Mouse (Mus musculus): ENCODE results near the gene Eif4g1.
"Not testable (repeated sequence)": the region's sequence is repeated elsewhere in the genome, so short reads cannot be mapped to it uniquely, and the experiment has no call there.

Gene Eif4g1

DNA sequence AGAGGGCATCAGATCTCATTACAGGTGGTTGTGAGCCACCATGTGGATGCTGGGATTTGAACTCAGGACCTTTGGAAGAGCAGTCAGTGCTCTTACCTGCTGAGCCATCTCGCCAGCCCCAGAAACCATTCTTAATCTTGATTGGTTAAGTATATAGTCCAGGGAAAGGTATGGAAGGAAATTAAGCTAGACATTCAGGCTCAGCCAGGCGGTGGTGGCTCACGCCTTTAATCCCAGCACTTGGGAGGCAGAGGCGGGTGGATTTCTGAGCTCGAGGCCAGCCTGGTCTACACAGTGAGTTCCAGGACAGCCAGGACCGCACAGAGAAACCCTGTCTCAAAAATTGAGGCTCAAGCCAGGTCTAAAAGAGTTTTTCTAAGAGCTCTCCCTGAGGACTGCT is at the start of gene Eif4g1:
TSS of gene Eif4g1 (plus strand) at position 301 of the 400 bp plus-strand sequence.
- not testable (repeated sequence) for DNase-seq (ENCODE audit: low read depth)

DNA sequence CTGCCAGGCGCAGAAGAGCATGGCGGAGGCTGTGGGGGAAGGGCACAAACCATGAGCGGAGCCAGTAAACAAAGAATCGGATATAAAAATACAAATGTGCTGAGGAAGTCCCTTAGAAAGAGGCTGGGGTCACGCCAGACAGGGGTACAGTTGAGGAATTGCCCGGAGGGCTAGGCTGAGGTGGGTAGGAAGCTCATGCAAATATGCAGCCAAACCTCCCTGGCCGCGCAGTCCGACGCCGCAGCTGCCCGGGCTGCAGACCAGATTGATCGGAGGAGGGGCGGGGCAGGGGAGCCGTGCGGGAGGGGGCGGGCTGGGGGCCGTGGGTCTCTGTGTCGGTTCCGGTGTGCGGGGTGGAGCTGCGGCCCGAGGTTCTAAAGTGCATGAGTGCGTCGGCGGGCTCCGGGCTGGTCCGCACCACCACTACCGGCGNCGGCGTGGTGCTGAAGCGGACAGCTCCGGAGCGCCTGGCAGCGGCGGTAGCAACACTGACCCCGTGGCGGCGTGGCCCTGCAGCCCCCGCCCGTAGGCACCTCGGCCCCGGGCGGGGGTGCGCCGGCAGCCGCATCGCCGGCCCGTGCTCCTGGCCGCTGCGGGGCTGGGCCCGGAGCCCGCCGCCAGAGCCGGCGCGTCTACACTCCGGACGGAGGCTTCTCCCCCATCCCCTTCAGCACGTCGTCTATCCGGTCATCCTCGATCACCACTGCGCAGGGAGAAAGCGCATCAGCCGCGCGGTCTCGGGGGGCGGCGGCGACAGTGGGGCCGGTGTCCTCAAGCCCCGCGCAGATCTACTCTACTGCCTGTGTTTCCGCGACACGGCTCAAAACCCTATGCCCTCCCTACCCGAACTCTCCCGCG is 48.3 kb upstream of the Eif4g1 start:
- no peak for DNase-seq (ENCODE audit: low read depth)

DNA sequence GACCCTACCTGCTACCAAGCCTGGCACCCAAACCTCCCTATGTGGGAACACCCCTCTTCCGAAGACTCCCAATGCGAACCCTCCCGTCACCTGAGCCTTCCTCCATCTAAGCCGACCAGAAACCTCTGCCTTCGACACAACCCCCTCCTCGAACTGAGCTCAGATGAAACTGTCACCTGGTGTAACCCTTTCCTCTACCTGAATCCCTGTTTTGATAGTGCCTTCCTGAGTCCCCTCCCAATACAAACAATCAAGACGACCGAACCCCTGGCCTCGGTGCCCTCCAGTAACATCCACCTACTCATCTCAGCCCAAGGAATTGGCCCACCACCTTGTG is 47.7 kb upstream of the Eif4g1 start:
- no peak for DNase-seq (ENCODE audit: low read depth)

DNA sequence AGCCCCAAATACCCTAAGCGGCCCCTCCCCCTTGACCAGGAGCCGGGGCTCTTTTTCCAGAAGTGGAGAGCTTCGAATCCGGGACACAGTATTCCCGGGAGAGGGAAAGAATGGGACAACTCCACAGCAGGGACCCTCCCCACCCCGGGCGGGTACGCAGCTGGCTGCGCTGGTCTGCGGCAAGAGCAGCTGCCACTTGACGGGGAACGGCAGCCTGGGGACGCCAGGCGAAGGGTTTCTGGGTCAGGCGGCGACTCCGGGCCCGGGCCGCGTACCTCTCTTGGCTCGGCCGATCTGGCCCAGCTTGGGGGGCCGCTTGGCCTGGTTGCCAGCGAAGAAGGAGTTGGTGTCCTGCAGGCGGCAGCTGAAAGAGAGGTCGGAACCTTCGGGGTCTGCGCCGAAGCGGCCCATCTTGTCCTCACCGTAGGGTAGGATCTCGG is 47.3 kb upstream of the Eif4g1 start:
- no peak for DNase-seq (ENCODE audit: low read depth)

DNA sequence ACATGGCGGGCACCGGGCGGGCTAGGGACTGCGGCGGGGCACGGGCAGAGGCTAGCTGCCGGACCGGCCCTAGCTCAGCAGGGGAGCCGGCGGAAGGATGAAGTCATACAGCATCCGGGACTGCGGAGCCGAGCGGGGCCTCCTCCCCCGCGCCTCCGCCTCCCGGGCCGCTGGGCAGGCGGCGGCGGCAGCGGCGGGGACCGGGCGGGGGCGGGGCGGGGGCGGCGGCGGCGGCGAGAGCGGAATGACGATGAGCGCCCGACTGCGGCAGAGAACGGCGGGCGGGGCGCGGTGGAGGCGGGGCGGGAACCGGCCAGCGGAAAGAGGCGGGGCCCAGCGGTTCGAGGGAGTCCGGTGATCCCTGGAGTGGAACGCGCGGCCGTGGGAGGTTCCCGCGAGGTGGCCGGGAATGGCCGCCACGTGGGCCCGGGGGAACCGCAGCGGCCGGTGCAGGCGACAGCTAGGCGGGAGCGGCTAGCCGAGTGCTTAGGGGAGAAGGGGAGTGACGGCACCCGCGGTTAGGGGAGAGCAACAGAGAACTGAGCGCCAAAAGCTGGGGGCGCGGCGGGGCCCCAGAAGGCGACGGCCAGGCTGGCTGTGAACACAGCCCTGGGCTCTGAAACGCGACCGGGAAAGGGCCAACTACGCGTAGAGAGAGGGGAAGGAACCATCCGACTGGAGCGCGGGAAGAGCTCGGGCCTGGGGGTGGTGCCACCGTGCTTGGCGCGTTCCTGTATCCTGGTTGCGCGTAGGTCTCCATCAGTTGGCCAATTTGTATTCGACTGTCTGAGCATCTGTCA is 46.7 kb upstream of the Eif4g1 start, which contains the start of gene Camk2n2:
TSS of gene Camk2n2 (minus strand) at position 97 of the 800 bp plus-strand sequence.
- DNase-seq (ENCODE audit: low read depth): no peak

DNA sequence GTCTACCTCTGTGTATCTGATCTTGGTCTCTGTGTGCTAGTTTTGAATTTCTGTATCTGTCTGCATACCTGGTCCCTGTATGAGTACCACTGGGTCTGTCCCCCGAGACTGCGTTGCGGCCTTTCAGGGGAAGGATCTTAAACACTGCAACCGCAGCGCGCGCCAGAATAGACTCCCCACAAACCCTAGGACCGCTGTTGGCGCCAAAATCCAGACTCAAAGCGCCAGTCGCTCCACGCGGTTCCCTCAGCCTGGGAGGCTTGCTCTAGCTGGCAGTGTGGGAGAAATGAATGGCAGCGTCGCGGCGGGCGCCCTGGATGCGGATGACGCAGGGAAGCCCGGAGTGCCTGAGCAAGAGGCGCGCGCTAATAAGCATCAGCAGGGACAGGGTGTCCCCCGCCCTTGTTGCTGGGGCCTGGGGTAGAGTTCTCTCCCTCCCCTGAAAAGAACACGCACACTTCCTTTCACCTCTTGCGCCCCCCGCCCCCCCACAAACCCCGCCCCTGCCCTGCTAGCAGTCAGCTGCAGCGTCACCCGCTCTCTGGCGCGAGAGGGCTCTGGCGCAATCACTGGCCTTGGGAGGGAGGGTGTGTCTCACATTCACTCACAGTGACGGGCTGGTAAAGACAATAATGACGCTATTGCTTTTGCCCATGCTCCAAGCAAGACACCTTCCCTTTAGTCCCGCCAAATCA is 46.0 kb upstream of the Eif4g1 start:
- DNase-seq (ENCODE audit: low read depth): peak; percentile 69

DNA sequence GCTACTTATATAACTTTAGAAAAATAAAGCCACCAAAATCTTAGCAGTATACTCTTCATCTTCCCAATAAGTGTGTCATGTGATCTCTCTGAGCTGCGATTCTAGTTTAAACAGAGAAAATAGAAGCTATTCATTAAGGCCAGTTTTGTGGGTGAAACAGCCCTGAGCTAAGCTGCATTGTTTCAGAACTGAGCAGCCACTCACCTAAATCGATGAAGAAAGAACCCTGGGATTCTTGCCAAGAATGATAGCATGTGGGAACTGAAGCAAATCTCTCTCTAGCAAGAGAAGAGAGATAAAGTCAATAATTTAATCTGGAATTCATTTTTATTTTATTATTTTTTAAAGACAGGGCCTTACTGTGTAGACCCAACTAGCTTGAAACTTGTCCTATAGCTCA is 44.9 kb upstream of the Eif4g1 start:
- no peak for DNase-seq (ENCODE audit: low read depth)

DNA sequence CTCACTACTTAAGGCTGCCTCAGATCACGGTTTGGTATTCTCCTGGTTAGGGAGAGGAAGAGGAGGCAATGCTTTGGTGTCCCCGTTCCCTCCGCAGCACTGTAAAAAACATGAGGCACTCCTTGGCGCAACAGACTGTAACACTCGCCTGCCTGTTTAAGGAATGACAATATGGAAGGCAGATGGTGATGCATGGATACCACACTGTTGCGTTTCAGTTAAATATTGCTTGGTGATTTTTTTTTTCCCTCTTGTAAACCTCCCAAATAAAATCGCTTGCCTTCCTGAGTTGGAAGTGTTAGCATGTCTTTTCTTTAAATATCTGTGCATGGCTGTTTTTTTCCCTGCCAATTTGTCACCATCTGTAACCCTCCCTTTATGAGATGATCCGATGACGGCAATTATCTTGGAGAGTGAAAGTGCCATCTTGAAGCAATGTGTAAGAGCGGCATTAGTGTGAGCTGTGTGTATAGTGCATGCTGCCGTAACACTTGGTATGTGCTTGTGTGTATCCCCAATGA is 39.2 kb upstream of the Eif4g1 start:
- DNase-seq (ENCODE audit: low read depth): no peak

DNA sequence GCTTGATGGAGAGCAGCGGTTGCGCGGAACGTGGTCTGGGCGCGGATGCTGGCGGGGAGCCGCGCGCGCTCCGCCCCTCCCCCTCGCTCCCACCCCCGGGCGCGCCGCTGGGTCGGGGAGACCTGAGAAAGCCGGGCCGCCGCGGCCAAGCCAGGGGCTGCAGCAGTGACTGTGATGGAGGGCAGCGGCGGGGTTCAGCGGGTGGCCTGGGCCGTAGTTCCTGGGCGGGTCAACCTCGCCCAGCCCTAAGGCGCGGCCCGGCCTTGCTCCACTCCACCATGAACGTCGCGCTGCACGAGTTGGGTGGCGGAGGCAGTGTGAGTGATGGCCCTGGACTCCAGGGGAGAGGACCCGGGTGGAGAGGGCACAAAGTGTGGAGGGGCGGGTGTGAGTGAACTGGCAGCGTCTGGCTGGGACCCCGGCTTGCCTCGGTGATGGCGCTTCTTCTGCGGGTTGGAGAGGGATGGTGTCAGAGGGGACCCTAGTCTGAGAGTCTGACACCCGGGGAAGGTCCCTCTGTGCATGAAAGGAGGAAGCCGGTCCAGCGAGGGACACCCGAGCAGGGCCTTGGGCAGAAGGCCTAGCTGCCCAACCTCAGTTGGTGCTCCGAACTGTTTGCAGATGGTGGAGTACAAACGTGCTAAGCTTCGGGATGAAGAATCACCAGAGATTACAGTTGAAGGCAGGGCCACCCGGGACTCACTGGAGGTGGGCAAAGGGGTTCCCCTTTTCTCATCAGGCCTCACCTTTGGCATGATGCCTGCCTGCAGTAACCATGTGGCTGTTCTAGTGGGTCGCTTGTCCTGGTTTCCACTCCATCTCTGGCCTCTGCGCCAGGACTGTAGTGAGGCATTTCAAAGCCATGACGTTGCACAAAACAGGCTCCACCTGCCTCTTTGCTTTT is 38.1 kb upstream of the Eif4g1 start, which contains the start of gene Ece2:
TSS of gene Ece2 (plus strand) at position 98 of the 904 bp plus-strand sequence.
- no peak for DNase-seq (ENCODE audit: low read depth)

DNA sequence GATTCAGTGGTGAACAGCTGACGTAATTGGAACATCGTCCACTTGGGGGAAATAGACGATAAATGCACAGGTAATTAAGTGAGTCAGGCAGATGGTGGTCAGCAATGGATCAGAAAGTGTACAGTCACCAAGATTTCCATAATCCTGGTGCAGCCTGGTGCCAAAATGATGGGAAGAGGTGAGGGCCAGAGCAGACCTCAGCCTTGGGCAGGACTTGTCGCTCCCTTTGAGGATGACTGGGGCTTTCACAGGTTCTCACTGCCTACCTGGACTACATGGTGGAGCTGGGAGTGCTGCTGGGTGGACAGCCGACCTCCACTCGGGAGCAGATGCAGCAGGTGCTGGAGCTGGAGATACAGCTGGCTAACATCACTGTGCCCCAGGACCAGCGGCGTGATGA is 30.7 kb upstream of the Eif4g1 start:
- DNase-seq (ENCODE audit: low read depth): no peak

DNA sequence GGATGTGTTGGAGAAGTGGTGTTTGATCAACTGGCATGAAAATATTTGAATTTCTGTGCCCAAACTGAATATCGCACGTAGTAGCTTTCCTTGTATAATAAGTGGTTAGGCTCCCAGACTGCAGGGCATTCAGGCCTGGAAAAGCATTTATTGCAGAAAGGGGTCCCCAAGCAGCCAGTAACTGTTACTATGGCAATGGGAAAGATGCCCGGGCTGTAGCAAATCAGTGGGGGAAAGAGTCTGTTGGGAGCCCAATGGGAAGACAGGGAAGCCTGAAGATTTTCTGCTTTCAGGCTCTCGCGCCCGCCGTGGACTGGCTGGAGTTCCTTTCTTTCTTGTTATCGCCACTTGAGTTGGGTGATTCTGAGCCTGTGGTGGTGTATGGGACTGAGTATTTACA is 29.7 kb upstream of the Eif4g1 start:
- no peak for DNase-seq (ENCODE audit: low read depth)

DNA sequence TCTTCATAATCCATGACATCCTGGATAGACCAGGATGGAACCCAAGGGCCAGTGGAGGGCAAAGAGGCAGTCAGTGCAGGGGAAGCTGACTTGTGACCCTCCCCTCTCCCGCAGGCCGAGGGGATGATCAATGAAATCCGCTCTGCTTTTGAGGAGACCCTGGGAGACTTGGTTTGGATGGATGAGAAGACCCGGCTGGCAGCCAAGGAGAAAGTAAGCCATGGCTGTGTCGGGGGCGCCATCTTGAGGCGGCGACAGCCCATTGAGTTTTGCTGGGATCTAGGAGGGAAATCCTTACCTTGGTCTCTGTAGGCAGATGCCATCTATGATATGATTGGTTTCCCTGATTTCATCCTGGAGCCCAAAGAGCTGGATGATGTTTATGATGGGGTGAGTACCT is 26.0 kb upstream of the Eif4g1 start:
- DNase-seq (ENCODE audit: low read depth): no peak

DNA sequence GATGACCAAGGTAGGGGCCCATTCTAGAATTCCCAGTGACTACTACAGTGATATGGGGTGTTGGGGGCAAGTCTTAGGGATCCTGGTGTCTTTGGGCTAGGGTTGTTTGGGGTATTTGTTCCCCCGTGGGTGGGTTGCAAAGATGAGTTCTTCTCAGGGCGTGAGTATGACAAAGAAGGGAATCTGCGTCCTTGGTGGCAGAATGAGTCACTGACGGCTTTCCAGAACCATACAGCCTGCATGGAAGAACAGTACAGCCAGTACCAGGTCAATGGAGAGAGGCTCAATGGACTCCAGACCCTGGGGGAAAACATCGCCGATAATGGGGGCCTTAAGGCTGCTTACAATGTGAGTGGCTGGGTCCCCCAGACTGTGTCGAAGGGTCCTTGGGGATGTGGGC is 24.2 kb upstream of the Eif4g1 start:
- DNase-seq (ENCODE audit: low read depth): no peak

DNA sequence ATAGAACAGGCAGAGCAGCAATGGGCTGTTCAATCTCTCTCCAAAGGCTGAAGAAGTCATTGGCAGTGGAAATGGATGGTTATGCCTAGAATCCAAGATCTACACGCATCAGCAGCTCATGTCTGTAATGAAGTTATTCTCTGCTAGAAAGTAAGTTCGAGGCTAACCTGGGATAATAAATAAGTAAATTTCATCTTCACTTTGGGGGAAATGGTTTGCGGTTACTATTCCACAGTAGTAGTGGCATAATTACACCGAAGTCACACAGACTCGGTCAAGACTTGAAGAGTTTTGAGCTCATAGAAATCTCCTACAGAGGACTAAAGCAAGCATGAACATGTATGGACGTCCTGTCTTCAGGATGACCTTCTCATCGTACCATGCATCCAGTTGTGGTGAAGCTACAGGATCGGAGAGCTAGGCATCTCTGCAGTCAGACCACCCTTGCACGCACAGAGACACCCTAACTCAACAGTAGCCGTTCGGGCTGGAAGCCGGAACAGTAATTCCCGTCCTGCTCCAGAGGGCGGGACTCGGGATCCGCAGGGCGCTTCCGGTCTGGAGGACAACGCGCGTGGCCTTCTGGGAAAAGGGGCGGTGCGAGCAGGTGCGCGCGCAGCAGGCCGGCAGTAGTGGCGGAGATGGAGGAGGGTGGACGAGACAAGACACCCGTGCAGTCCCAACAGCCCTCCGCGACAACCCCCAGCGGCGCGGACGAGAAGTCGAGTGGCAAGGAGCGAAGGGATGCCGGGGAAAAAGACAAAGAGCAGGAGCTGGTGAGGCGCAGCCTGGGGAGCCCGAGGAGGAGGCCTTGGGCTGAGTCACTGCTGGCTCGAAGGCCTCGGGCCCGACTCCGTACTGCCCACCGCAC is 16.8 kb upstream of the Eif4g1 start, which contains the start of gene Psmd2:
TSS of gene Psmd2 (plus strand) at position 577 of the 871 bp plus-strand sequence.
- peak; percentile 77 for DNase-seq (ENCODE audit: low read depth)

DNA sequence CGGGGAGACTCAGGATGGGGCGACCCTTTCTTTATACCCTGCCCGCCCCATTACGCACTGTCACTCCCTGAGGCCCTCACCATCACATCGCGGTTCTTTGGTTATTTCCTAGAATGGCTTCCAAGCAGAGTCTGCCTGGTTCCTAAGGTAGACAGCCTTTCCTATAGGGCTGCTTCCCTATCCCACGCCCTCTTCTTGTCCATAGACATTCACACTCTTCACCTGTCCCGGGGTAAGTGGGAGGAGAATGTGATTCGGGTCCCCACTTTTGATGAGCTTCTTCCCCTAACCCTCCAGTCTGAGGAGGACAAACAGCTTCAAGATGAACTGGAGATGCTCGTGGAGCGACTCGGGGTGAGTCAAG is 16.2 kb upstream of the Eif4g1 start:
- no peak for DNase-seq (ENCODE audit: low read depth)

DNA sequence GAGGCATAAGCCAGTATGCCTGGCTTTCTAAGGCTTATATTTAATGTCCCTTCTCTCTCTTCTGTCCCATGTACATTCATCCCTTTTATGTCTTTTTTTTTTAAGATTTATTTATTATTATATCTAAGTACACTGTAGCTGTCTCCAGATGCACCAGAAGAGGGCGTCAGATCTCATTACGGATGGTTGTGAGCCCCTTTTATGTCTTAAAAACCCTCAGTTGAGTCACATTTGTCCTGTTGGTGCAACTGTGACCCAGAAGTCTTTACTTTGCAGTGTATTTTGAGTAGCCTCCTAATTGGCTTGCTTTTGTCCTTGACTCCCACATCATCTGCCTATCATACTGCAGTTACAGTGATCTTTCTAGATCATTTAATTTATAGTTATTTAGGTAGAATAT is 14.8 kb upstream of the Eif4g1 start:
- DNase-seq (ENCODE audit: low read depth): no peak

DNA sequence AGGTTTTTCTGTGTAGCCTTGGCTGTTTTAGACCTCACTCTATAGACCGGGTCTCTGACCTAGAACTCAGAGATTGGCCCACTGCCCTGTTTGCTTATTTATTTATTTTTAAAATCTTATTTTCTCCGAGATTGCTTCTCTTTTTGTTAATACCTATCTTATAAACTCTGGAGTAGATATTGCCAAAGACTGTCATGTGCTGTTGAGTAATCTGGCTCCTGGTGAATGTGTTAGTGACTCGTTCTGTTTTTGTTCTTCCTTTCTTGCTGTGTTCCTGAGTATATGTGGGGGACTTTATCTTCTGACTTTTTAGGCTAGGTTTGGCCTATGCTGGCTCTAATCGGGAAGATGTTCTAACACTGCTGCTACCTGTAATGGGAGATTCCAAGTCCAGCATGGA is 10.5 kb upstream of the Eif4g1 start:
- no peak for DNase-seq (ENCODE audit: low read depth)

DNA sequence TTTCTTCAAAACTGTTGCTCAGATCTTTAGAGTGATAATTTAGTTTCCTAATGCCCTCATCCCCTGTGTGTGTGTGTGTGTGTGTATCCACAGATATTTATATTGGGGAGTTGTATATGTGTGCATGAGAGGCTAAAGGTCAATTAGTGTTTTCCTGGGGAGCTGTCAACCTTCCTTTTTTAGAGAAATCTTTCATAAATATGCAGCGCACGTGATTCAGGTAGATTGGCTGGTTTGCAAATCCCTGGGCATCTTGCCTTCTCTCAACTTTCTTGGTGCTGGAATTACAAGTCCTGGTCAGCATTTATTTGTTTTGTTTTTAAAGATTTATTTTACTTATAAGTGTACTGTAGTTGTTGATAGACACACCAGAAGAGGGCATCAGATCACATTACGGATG is 2.2 kb downstream of the Eif4g1 start:
- DNase-seq (ENCODE audit: low read depth): no peak

DNA sequence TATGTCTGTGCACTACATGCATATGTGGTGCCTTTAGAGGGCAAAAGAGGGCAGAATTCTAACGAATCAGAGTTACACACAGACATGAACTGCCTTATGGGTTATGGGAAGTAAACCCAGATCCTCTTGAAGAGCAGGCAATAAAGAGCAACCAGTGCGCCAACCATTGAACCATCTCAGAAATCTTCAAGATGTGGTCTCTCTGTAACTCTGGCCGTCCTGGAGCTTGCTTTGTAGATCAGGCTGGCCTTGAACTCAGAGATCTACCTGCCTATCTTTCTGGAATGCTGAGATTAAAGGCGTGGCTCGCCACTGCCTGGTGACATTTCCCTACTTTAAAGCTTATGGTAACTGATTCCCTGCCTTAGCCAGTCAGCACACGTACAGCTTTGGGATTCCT is 3.8 kb downstream of the Eif4g1 start:
- DNase-seq (ENCODE audit: low read depth): no peak

DNA sequence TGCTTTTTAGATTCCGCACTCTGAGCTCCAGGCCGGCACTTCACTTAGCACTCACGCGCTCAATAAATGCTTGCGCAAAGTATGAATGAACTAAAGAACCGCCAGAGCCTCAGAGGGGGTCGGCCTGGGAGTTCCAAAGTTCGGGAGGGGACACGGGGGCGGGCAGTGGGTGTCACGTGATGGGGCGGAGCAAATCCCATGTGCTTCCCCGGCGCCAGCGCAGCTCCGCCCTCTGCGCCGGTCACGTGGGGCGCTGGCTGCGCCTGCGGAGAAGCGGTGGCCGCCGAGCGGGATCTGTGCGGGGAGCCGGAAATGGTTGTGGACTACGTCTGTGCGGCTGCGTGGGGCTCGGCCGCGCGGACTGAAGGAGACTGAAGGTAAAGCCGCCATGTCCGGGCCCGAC is 4.4 kb downstream of the Eif4g1 start:
- DNase-seq (ENCODE audit: low read depth): peak; percentile 90

All from fibroblast of lung, adult 2 months (primary cell).